Mouse (Mus musculus) kidney, postnatal 36 days (tissue): Measurements from ENCODE around the gene Fam178b.
A peak's percentile ranks its signal among the peaks of the same experiment; 100 is the strongest.
"Not testable (repeated sequence)": the region's sequence is repeated elsewhere in the genome, so short reads cannot be mapped to it uniquely, and the experiment has no call there.

Experiments used
- DNase-seq, 2 experiments: peaks; one replicate each; pipeline ENCODE4 v3.0.0; 2021 to 2022; ENCODE audit warnings: mixed read lengths in 2 of 2

The Fam178b gene

DNA sequence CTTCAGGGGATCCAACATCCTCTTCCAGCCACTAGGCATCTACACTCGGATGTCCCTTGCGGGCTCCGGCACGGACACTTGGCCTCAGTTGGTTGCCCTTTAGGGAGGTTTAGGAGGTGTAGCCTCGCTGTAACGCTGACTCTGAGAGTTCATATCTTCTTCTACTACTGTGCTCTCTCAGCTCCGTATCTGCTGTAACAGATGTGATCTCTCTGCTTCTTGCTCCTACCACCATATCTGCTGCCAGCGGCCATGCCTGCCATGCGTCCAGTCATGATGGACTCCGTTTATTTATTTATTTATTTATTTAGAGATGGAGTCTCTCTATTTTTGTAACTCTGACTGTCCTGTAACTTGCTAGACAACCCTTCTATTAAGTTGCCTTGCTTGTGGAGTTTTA, 11.7 kb downstream of the Fam178b start:
- no peak for DNase-seq

- DNase-seq: no peak
Observed at GRCm38 (mm10) chr1:36670256-36670655, 12.7 kb downstream of the Fam178b start.

GRCm38 (mm10) chr1:36668007-36668406, 15.0 kb downstream of the Fam178b start:
- not testable (repeated sequence) for DNase-seq

DNA sequence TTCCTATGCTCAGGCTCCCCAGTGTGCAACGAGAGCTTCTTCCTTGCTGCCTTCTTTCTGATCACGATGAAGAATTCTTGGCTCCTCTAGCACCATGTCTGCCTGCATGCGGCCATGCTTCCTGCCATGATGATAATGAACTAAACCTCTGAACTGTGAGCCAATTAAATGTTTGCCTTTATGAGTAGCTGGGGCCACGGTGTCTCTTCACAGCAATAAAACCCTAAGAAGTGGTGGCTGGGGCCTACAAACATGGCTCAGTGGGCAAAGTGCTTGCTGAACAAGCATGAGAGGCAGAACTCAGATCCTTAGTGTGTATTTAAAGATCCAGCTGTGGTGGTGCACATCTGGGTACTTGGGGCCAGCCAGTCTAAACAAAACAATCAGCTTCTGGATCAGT, 17.0 kb downstream of the Fam178b start:
- DNase-seq: no peak

DNA sequence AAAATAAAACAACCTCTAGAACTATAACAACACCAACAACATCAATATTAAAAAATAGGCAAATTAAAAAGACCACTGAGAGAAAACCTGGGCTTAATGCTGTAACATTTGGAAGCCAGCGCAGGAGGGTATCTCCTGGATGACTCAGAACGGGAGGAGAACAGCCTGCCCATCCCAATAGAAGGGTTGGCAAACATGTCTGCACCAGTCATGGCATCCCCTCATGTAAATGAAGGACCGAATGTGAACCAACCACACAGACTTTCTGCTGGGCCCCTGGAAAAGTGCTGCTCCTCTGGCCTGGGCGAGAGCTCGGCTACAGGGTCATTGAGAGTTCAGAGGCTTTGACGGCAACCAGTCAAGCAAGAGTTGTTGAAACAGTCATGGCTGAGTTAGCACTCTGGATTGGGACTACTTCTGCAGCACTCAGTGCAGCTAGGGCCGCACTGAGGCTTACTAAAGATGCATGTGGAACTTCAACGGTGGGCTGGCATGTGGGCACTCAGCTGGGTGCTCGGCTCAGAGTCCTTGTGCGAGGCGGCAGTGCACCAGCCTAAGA, 17.7 kb downstream of the Fam178b start:
- peak; percentile 16 to 41 for DNase-seq

DNA sequence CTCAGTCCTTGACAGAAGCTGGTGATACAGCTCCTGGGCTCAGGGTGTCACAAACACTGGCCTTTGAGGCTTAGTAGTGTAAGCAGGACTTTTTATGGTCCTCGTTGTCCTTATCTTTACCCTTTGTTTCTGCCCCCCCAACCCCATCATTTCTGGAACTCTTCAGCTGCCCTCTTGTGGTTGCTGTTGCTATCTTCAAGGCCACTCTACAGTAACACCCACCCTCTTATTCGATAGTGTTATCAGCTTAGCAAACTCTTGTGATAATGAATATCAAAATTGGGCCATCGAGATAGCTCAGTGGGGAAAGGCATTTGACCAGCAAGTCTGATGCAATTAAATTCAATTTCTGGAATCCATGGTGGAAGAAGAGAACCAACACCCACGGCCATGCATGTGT, 18.5 kb downstream of the Fam178b start:
- peak; percentile 17 to 33 for DNase-seq

DNA sequence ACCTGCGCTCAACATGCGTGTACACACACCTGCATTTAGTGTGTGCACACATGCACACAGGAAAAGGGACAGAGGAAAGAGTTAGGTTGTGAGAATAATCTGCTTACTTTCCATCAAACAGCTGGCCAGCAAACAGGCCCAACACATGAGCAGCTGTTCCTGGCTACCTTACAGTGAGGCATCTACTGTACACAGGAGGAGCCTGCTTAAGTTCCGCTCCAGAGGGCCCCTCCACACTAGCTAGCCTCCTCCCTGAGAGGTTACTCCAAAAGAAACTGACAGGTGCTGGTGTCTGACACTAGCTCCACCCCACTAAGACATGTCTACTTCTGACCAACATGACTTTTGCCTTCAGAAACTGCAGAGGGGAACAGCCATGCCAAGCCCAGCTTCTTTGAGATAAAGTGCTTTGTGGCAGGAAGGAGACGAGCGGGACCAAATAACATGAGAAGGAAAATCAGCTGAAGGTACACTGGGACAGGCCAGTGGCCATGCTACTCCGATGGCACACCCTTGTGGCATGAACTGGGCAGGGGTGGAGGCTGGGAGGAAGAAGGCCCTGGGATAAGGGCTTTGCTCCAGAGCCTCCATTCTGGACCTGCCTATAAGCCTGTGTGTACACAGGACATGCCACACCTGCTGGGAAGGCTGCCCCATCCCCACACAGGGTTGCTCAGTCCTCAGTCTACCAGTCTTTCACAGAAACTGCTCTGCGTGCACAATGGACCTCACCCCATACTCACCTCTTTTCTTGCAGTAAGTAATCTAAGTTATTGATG, 24.2 kb downstream of the Fam178b start:
- DNase-seq: no peak

GRCm38 (mm10) chr1:36657658-36658415, 25.1 kb downstream of the Fam178b start:
- no peak for DNase-seq

- DNase-seq: no peak
Observed at GRCm38 (mm10) chr1:36656233-36656632, 26.8 kb downstream of the Fam178b start.

- DNase-seq: no peak
Observed at GRCm38 (mm10) chr1:36655039-36655438, 27.9 kb downstream of the Fam178b start.

DNA sequence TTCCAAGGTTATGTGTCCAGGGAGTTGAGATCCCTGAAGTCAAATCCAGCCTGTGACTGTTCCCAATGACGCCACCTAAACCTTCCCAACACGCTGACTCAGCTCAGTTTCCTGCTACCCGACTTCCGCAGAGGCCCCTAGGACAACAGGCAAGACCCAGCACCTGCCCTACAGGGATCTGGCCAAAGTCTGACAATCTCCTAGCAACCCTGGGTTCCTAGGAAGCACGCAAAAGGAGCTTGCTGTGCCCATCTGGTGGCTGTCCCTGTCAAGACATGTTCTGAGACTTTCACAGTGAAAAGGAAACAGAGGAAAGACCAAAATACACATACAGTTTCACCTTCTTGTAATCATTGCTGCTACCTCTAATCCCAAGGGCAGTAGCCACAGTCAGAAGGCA, 35.4 kb downstream of the Fam178b start:
- peak; percentile 12 to 20 for DNase-seq

GRCm38 (mm10) chr1:36646285-36646684, 36.7 kb downstream of the Fam178b start:
- DNase-seq: no peak

GRCm38 (mm10) chr1:36644615-36645007, 38.4 kb downstream of the Fam178b start:
- DNase-seq: no peak

DNA sequence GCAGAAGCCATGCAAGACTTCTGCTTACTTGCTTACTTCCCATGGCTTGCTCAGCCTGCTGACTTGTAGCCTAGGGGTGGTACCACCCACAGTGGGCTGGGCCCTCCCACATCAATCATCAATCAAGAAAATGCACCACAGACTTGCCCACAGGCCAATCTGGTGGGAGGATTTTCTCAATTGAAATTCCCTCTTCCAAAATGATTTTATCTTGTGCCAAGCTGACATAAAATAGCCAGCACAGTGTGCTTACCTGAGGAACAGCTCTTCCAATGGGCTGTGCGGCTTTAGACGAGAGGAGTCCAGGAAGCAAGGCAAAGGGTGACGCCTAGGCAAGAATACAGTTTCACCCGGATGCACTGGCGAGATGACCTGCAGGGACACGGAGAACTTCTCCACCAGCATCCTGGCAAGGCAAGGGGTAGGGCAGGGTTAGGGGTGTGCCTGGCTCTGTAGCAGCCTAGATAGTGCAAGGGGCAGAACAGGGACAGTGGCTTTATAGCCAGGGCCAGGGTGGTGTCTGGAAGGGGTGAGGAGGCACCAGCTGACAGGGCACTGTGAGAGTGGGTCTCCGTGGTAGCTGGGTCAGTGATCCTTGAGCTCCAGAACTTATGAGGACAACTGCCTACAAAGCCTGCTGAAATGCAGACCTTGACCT, 38.9 kb downstream of the Fam178b start:
- no peak for DNase-seq

GRCm38 (mm10) chr1:36635826-36636485, 47.0 kb downstream of the Fam178b start:
- no peak for DNase-seq

DNA sequence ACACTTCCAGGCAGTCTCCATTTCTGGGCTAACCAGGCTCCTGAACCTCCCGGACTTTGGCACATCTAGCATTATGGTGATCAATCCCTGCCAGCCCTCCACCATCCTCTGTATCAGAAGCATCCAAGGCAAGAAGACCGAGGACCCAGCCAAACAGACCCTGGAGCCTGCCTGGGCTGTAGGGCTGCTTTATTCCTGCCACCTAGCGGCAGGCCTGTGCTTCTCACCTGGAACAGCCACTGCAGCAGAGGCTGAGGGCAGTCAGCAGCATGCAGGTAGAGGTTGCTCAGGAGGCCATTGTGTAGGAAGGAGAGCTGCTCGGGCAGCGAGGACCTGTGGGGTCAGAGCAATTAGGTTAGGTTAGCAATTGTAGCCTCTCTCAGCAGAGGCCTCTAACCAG, 48.0 kb downstream of the Fam178b start:
- peak; percentile 77 to 84 for DNase-seq

DNA sequence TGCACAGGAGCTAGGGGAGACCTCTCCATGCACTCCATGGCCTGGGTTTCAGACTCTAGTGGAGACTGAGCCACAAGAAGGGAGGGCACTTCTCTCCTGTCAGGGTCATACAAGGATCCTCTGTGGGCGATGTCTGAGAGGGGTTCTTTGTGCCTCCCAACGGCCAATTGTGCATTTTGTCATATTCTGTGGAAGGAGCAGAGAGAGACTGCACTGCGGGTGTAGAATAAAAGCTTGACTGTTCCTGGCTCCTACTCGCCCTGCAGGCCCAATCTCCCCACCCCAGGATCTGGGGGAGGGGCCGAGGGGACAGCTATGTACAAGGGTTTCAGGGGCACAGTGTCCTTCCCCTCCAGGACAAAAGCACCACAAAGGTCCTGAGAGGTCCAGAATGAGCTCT, 49.1 kb downstream of the Fam178b start:
- no peak for DNase-seq

DNA sequence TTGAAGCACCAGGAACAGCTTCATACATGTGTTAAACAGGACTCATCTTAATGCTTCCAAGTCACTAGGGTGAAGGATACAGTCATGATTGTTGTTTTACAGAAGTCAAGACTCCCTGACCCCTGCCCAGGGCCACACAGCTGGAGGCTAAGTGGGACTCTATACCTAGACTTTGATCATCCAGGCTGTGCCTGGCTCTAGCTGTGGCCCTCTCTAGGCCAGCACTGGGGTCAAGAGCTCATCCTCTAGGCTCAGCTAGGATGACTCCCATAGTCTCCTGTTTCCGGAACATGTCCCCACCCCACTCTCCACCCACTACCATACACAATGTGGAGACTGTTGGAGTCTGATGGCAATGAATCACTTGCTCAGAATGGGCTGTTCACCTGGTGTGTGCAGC, 50.1 kb downstream of the Fam178b start:
- DNase-seq: no peak

DNA sequence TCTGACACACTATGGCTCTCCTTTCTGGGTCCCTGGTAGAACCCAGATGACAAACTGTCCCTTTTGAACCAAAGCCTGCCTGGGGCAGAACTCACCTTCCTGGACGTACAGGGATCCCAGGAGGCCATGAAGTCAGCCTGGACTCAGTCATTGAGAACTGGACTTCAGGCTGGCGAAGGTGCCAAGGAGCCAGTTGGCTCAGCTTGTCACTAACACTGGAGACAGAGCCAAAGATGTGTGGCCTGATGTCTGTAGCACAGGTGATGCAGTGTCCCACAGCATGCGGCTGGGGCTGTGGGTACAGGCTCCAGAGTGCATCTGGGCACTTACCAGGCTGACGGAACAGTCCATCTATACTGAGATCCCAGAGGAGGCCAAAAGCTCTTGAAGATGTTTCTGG, 50.9 kb downstream of the Fam178b start:
- no peak for DNase-seq

GRCm38 (mm10) chr1:36631391-36631790, 51.6 kb downstream of the Fam178b start:
- DNase-seq: no peak

GRCm38 (mm10) chr1:36630053-36630739, 52.8 kb downstream of the Fam178b start:
- DNase-seq: no peak

DNA sequence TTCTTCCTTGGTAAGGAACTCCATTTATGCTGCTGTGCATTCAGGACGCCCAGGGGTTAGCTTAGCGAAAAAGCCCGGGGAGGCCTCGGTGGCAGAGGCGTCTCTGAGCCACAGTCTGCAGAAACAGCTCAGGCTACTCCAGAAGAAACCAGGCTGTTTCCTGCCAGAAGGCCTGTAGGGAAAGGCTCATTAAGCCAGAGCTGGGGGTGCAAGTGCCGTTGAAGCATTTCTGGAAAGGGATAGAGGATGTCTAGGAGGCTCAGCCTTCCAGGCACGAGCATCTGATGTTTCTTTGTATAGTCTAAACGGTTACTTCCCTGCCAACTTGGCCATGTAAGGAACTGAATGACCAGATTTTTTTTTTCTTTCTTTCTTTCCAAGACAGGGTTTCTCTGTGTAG, 54.4 kb downstream of the Fam178b start:
- no peak for DNase-seq
